Mouse (Mus musculus) cerebellum, adult 9-10 months (tissue): ENCODE measurements at regions not wholly inside any gene's neighbourhood (a gene's known extent, or its start where the extent isn't known, plus 50 kb on each side); places are given as distances from the start of the nearest gene placed in this dataset.

Experiments
- DNase-seq: peaks from one replicate; pipeline ENCODE4 v3.0.0; 2022

- no peak for DNase-seq
Measured at GRCm38 (mm10) chr6:147833501-147833900, 213.6 kb upstream of the Far2 start.

- DNase-seq, result no peak
Measured at GRCm38 (mm10) chr6:147838846-147839245, 208.2 kb upstream of the Far2 start.

GRCm38 (mm10) chr6:147849988-147850387, 197.1 kb upstream of the Far2 start:
- no peak for DNase-seq

- DNase-seq, result no peak
Measured at GRCm38 (mm10) chr6:147861116-147861515, 185.9 kb upstream of the Far2 start.

DNA sequence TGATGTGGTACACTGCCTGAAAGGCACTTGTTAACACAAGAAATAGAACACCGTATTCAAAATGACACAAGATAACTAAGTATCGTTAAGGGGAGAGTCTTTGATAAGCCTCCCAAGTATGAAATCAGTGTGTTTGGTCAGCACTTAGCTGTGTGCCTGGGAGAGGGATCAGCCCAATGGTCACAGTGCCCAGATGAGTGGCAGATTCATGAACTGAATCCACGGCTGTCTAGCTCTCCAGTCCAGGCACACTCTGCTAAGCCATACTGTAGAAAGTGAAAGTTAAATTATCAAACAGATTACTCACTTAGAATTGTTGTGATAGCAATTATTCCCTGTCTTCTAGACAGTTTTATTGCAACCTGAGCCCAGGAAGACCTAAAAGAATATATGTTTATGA, 176.0 kb upstream of the Far2 start:
- DNase-seq, result no peak

DNA sequence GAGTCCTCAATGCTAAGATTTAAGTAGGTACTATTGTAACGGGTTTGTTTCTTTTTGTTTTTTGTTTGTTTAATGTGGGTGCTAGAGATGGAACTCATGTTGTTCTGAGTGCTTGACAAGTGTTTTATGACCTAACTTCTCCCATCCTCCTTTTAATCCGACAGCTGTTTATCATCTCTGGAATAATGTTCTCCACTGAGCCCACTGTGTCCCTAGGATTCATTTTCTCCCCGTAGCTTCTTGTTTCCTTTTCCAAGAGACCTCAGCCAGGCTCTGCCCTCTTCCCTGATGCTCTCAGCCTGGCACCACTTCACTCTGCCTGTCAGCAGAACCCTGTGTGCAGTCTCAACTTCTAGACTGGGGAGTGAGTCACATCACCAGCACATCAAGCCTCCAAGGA, 173.9 kb upstream of the Far2 start:
- no peak for DNase-seq

- no peak for DNase-seq
Measured at GRCm38 (mm10) chr6:147878485-147878884, 168.6 kb upstream of the Far2 start.

- no peak for DNase-seq
Measured at GRCm38 (mm10) chr6:147885902-147886301, 161.2 kb upstream of the Far2 start.

DNA sequence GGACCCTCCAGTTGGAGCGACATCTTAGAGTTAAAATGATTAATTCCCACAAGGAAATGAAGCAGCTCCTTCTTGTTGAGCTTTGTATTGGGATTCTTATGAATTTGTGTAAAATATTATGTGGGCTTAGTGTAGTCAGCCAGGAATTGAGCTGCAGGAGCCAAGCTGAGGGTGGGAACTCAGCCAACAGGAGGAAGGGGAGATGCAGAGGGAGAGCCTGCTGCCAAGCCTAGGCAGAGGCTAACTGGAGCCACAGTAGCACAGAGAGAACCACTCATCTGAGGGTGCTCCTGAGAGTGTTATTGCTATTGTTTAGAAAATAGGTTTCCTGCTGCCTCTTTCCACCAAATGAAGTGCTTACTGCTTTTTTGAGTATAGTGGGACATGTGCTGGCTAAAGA, 127.4 kb upstream of the Far2 start:
- no peak for DNase-seq

DNA sequence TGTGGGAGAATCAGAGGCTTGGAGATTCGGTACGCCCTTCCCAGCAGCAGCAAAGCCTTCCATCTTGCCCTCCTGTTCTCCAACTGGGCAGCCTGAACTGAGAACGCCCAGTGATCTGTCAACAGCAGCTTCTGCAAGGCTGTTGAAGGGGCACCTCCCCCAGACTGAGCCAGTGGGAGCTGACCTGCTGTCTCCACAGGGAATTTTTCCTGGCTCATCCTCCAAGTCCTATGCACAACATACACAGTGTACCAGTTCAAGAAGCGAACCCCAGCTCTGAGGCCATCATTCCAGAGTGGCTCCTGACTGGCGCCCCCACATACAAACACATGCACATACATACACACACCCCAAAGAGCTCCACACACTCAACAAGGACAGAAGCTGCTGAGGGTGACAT, 126.0 kb upstream of the Far2 start:
- DNase-seq, result no peak

GRCm38 (mm10) chr6:147922506-147922905, 124.6 kb upstream of the Far2 start:
- no peak for DNase-seq

DNA sequence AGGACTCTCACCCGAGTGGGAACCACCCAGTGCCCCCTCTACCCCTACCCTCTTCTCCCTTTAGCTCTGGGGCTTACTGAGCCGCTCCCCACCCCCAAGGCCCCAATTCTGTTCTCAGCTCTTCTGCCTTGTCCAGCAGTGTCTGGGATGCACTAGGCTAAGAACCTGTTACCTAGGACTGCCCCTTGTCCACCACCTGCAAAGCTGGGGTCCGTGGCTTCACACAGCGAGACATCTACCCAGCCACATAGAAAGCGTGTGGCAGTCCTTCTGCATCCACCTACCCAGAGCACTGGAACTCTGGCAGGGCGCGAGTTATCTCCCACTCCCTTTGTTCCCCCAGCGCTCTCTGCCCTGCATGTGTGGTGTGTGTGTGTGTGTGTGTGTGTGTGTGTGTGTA, 123.8 kb upstream of the Far2 start:
- no peak for DNase-seq

DNA sequence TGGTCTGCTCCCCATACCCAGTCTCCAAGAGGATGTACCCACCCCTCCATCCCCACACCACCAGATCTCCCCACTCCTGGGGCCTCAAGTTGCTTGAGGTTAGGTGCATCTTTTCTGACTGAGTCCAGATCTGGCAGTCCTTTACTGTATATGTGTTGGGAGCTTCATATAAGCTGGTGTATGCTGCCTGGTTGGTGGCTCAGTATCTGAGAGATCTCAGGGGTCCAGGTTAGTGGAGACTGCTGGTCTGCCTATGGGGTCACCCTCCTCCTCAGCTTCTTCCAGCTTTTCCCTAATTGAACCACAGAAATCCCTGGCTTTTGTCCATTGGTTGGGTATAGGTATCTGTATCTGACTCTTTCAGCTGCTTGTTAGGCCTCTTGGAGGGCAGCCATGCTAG, 118.1 kb upstream of the Far2 start:
- no peak for DNase-seq

- DNase-seq, result no peak
Measured at GRCm38 (mm10) chr6:147944020-147944419, 103.0 kb upstream of the Far2 start.

DNA sequence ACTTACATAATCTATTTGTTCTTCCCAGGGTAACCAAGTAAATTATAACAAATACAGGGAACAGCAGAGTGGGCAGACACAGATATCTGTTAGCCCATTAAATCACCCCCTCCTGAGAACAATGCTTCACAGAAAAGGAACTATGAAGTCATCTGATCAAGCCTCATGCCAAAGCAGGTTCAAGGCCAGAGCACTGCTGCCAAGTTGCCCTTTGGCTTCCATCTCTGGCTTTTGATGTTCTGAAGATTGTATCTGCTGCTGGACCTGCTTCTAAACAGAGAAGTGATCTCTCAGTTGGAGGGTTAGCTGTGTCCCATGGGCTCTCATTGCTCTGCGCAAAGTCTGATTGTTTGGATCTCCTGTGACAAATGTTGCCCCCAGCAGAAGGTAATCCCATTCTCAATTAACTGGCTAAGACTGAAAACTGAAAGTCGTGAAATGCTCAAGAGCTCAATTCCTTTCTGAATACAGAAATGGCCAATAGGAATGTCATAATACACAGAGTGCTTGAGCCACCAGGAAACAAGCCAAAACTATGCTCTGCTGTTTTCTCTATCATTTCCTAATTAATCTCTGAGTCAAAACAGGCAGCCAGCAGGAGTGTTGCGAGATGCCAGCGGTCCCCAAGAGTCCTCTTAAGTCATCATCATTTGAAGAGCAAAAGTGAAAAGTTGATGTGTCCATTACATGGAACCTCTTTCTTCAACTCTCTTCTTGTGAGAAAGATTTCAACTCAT, 102.0 kb upstream of the Far2 start:
- DNase-seq, result no peak

GRCm38 (mm10) chr6:147947997-147948396, 99.1 kb upstream of the Far2 start:
- no peak for DNase-seq

- no peak for DNase-seq
Measured at GRCm38 (mm10) chr6:147951642-147952041, 95.4 kb upstream of the Far2 start.

- peak; percentile 2 for DNase-seq
Measured at GRCm38 (mm10) chr6:147953058-147953679, 93.9 kb upstream of the Far2 start.

DNA sequence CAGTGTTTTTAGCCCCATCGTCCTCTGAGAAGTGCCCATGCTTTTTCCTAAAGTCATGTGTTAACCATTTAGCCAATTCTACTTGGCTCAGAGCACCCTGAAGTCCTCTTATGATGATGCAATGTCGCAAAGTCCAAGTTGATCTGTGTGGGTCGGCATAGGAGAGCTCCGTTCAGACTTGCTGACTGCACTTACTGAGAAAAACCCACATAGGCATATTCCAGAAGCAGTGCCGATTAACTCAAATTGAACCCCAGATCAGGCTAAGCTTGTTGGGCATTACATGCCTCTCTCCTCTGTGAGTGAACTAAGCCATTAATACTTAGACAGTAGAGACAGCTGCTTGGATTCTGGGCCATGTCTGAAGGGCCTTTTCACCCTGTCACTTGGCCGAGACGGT, 93.3 kb upstream of the Far2 start:
- DNase-seq, result no peak

DNA sequence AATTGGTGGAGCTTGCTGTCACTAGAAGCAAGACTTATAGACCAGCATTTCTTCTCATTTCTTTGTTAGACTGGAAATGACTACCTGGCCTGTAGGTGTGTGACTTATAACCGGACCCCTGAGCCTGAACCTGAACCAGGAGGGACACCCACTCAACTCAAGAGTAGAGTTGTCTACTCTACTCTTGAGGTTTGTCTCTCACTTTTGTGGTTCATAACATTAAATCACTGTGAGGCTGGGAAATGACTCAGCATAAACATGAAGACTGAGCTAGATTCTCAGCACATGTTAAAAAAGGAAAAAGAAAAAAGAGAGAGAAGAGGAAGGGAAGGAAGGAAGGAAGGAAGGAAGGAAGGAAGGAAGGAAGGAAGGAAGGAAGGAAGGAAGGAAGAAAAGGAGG, 92.8 kb upstream of the Far2 start:
- DNase-seq, result no peak

GRCm38 (mm10) chr6:147954967-147955830, 91.9 kb upstream of the Far2 start:
- DNase-seq, result no peak

GRCm38 (mm10) chr6:147964739-147965138, 82.3 kb upstream of the Far2 start:
- no peak for DNase-seq

- DNase-seq, result no peak
Measured at GRCm38 (mm10) chr6:147970162-147970608, 76.9 kb upstream of the Far2 start.

DNA sequence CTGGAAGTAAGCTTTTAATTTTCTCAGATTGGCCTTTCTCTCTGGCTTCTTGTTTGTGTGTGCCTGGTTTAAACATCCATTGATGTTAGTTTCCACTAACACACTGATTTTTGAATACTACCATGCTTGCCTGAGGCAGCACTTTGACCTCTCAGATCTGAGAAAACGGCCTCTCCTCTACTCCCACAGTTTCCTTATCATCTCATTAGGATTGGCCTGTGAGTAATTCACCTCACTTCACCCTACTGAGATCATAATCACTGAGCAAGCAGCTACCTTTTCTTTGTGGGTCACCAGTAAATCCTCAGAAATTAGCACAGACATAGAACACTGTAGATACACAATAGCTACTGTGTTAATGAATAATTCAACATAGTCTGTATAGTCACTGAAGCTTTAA, 74.5 kb upstream of the Far2 start:
- DNase-seq, result no peak
